Mouse (Mus musculus): ENCODE data around the gene Aldh3b2.

DNA sequence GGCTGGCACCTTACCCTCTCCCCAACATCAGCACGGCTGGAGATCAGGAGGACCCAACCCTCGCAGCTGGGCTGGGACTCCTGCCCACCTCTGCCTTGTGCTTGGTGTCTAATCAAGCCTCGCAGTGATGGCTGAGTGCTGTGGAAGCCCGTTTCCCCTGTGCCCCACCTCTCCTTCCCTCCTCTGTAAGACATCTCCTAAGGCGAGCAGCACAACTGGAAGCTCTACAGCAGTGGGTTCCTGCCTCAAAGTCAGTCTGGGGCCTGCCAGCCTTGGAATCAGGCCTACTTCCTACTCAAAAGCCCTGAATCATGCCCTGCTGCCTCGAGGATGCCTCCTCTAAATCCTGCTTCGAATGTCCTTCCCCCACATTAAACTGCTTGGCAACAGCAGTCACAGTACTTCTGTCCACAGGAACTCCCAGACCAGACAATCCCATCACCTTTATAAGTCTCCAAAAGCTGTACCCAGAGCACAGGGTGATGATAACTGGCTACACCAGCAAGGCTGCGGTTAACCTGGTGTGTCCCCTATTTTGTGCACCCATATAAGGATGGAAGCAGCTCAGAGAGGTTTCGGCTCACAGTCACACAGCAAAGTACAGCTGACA is 27.1 kb downstream of the Aldh3b2 start:
- TF ChIP-seq CTCF (IDR thresholded peaks at IDR 0.05; ENCODE audit: low read depth, low read length) (no peak), POLR2A (IDR thresholded peaks at IDR 0.05; ENCODE audit: extremely low read depth, insufficient read depth, low read length) (no peak)
